Mouse (Mus musculus): ENCODE data around the gene Zbtb43.

DNA sequence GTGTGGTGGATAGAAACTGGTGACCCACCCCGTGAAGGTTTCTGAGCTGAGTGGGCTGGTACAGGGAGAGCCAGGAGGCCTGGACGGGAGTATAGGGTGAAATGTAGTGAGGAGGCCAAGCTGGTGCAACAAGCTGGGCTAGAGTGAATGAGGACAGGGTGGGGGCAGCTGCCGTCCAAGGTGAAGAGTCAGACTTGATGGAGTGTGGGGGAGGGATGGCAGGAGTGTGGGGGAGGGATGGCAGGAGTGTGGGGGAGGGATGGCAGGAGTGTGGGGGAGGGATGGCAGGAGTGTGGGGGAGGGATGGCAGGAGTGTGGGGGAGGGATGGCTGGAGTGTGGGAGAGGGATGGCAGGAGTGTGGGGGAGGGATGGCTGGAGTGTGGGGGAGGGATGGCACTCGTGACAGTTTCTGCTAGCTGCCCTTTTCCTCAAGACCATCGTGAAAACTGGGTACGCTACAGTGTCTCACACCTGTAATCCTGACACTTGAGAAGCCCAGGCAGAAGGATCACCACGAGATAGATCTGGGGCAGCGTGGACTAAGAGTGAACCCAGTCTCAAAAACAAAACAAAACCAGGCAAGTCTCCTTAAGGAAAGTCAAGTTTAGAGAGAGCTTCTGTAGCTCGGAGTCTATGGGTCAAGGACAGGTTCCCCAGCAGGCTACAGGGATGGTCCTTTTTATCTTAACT, 28.2 kb downstream of the Zbtb43 start:
- TF ChIP-seq CHD1 (IDR thresholded peaks at IDR 0.05; ENCODE audit: low read depth, low read length) (no peak), CTCF (conservative IDR thresholded peaks at IDR 0.05 in 1 of 2, IDR thresholded peaks at IDR 0.05 in 1 of 2; ENCODE audit: low read depth in 2 of 2, low read length in 2 of 2) (no peak), POLR2A (IDR thresholded peaks at IDR 0.05; ENCODE audit: low read depth, low read length) (no peak), TBP (conservative IDR thresholded peaks at IDR 0.05; ENCODE audit: low read depth, low read length) (no peak), GABPA (IDR thresholded peaks at IDR 0.05; ENCODE audit: insufficient replicate concordance, low read depth, low read length) (no peak), NRF1 (IDR thresholded peaks at IDR 0.05; ENCODE audit: low read depth, low read length) (no peak), ZMIZ1 (IDR thresholded peaks at IDR 0.05; ENCODE audit: low read depth, low read length) (no peak), BHLHE40 (IDR thresholded peaks at IDR 0.05; ENCODE audit: low read depth, low read length) (no peak), RCOR1 (conservative IDR thresholded peaks at IDR 0.05; ENCODE audit: low read depth, low read length) (no peak), TCF12 (IDR thresholded peaks at IDR 0.05; ENCODE audit: low read depth, low read length) (no peak), SMC3 (IDR thresholded peaks at IDR 0.05; ENCODE audit: low read depth, low read length) (no peak), ETS1 (conservative IDR thresholded peaks at IDR 0.05; ENCODE audit: low read depth, low read length) (no peak)
